Mouse (Mus musculus): ENCODE data around the gene Slc5a11. TPM values are rescaled to one million over a fixed set of nuclear protein-coding genes. Genes with fewer than 3 reads are reported as not detected.

The Slc5a11 gene
- polyA plus RNA-seq, 1 experiment: 107 TPM

- 74% methylated on average over 6 of the region's 6 CpGs for WGBS
- Histone ChIP-seq H3K27ac (ENCODE audit: insufficient read depth, low read depth, low read length) (no peak overlapping the region), H3K36me3 (ENCODE audit: control insufficient read depth, insufficient read depth, low read length) (peaks cover 11% of the 10 kb centered on the region), H3K4me3 (ENCODE audit: insufficient read depth, low read depth, low read length) (no peak overlapping the region), H3K4me1 (ENCODE audit: control insufficient read depth, insufficient read depth, low read length) (peaks cover 7% of the 10 kb centered on the region), H3K27me3 (replicated peaks; ENCODE audit: control insufficient read depth, insufficient read depth, low read length) (no peaks in the 10 kb centered on the region)
- DNase-seq: no peak
- TF ChIP-seq POLR2A (IDR thresholded peaks at IDR 0.05; ENCODE audit: low read depth, low read length) (no peak), CTCF (conservative IDR thresholded peaks at IDR 0.05; ENCODE audit: insufficient read depth, insufficient read length, low read depth, low read length) (no peak)
Observed at GRCm38 (mm10) chr7:123186463-123186862, 28.1 kb upstream of the Slc5a11 start.

- TF ChIP-seq POLR2A (IDR thresholded peaks at IDR 0.05; ENCODE audit: low read depth, low read length): no peak
- no peak for TF ChIP-seq CTCF (conservative IDR thresholded peaks at IDR 0.05; ENCODE audit: insufficient read depth, insufficient read length, low read depth, low read length)
- Histone ChIP-seq H3K36me3 (ENCODE audit: control insufficient read depth, insufficient read depth, low read length) (peaks cover 13% of the 10 kb centered on the region), H3K27me3 (replicated peaks; ENCODE audit: control insufficient read depth, insufficient read depth, low read length) (no peaks in the 10 kb centered on the region), H3K27ac (ENCODE audit: insufficient read depth, low read depth, low read length) (no peak overlapping the region), H3K4me3 (ENCODE audit: insufficient read depth, low read depth, low read length) (no peak overlapping the region), H3K4me1 (ENCODE audit: control insufficient read depth, insufficient read depth, low read length) (peaks cover 5% of the 10 kb centered on the region)
- WGBS: 66% methylated on average over 4 of the region's 4 CpGs
- DNase-seq: no peak
Observed at GRCm38 (mm10) chr7:123187246-123187645, 27.3 kb upstream of the Slc5a11 start.

- peaks cover 3% of the 10 kb centered on the region; the same call in 1 of the 2 replicates for H3K4me1 ChIP-seq (ENCODE audit: control insufficient read depth, insufficient read depth, low read length)
- WGBS: 80% methylated on average over 3 of the region's 3 CpGs
- H3K27ac ChIP-seq (ENCODE audit: insufficient read depth, low read depth, low read length): no peak overlapping the region
- H3K4me3 ChIP-seq (ENCODE audit: insufficient read depth, low read depth, low read length): no peak overlapping the region
- no peak for DNase-seq
- no peaks in the 10 kb centered on the region for H3K27me3 ChIP-seq (replicated peaks; ENCODE audit: control insufficient read depth, insufficient read depth, low read length)
- TF ChIP-seq POLR2A (IDR thresholded peaks at IDR 0.05; ENCODE audit: low read depth, low read length) (no peak), CTCF (conservative IDR thresholded peaks at IDR 0.05; ENCODE audit: insufficient read depth, insufficient read length, low read depth, low read length) (no peak)
- H3K36me3 ChIP-seq (ENCODE audit: control insufficient read depth, insufficient read depth, low read length): peaks cover 14% of the 10 kb centered on the region
Observed at GRCm38 (mm10) chr7:123188462-123188861, 26.1 kb upstream of the Slc5a11 start.

- TF ChIP-seq CTCF (conservative IDR thresholded peaks at IDR 0.05; ENCODE audit: insufficient read depth, insufficient read length, low read depth, low read length) (no peak), POLR2A (IDR thresholded peaks at IDR 0.05; ENCODE audit: low read depth, low read length) (no peak)
- no peak overlapping the region for H3K4me3 ChIP-seq (ENCODE audit: insufficient read depth, low read depth, low read length)
- WGBS: 91% methylated on average over 8 of the region's 8 CpGs
- no peak overlapping the region for H3K27ac ChIP-seq (ENCODE audit: insufficient read depth, low read depth, low read length)
- no peak for DNase-seq
- peaks cover 7% of the 10 kb centered on the region for H3K36me3 ChIP-seq (ENCODE audit: control insufficient read depth, insufficient read depth, low read length)
- H3K4me1 ChIP-seq (ENCODE audit: control insufficient read depth, insufficient read depth, low read length): no peaks in the 10 kb centered on the region
- H3K27me3 ChIP-seq (replicated peaks; ENCODE audit: control insufficient read depth, insufficient read depth, low read length): no peaks in the 10 kb centered on the region
Observed at GRCm38 (mm10) chr7:123189762-123190161, 24.8 kb upstream of the Slc5a11 start.

- 68% methylated on average over 5 of the region's 5 CpGs for whole genome bisulfite sequencing
- peaks cover 6% of the 10 kb centered on the region for H3K36me3 ChIP-seq (ENCODE audit: control insufficient read depth, insufficient read depth, low read length)
- no peaks in the 10 kb centered on the region for H3K27me3 ChIP-seq (replicated peaks; ENCODE audit: control insufficient read depth, insufficient read depth, low read length)
- no peak overlapping the region for H3K27ac ChIP-seq (ENCODE audit: insufficient read depth, low read depth, low read length)
- H3K4me3 ChIP-seq (ENCODE audit: insufficient read depth, low read depth, low read length): no peak overlapping the region
- no peaks in the 10 kb centered on the region for H3K4me1 ChIP-seq (ENCODE audit: control insufficient read depth, insufficient read depth, low read length)
- no peak for DNase-seq
- no peak for TF ChIP-seq POLR2A (IDR thresholded peaks at IDR 0.05; ENCODE audit: low read depth, low read length)
- no peak for TF ChIP-seq CTCF (conservative IDR thresholded peaks at IDR 0.05; ENCODE audit: insufficient read depth, insufficient read length, low read depth, low read length)
Observed at GRCm38 (mm10) chr7:123191731-123192130, 22.8 kb upstream of the Slc5a11 start.

- H3K36me3 ChIP-seq (ENCODE audit: control insufficient read depth, insufficient read depth, low read length): peaks cover 5% of the 10 kb centered on the region
- 85% methylated on average over 12 of the region's 12 CpGs for WGBS
- no peak overlapping the region for H3K27ac ChIP-seq (ENCODE audit: insufficient read depth, low read depth, low read length)
- DNase-seq: no peak
- H3K4me1 ChIP-seq (ENCODE audit: control insufficient read depth, insufficient read depth, low read length): 0 out of 2 replicates have a peak, but pooled peaks cover 2% of the 10 kb centered on the region
- H3K4me3 ChIP-seq (ENCODE audit: insufficient read depth, low read depth, low read length): no peak overlapping the region
- no peak for TF ChIP-seq CTCF (conservative IDR thresholded peaks at IDR 0.05; ENCODE audit: insufficient read depth, insufficient read length, low read depth, low read length)
- no peak for TF ChIP-seq POLR2A (IDR thresholded peaks at IDR 0.05; ENCODE audit: low read depth, low read length)
- no peaks in the 10 kb centered on the region for H3K27me3 ChIP-seq (replicated peaks; ENCODE audit: control insufficient read depth, insufficient read depth, low read length)
Observed at GRCm38 (mm10) chr7:123193201-123193600, 21.4 kb upstream of the Slc5a11 start.

GRCm38 (mm10) chr7:123194696-123195095 lies 19.9 kb upstream of the Slc5a11 start:
- WGBS: 75% methylated on average over 8 of the region's 8 CpGs
- H3K36me3 ChIP-seq (ENCODE audit: control insufficient read depth, insufficient read depth, low read length): peaks cover 4% of the 10 kb centered on the region

More at GRCm38 (mm10) chr7:123194696-123195095, 19.9 kb upstream of the Slc5a11 start:
- no peaks in the 10 kb centered on the region for H3K27me3 ChIP-seq (replicated peaks; ENCODE audit: control insufficient read depth, insufficient read depth, low read length)
- peak; percentile 21 for DNase-seq
- H3K27ac ChIP-seq (ENCODE audit: insufficient read depth, low read depth, low read length): no peak overlapping the region
- peaks cover 11% of the 10 kb centered on the region; the same call in 1 of the 2 replicates for H3K4me1 ChIP-seq (ENCODE audit: control insufficient read depth, insufficient read depth, low read length)
- no peak for TF ChIP-seq CTCF (conservative IDR thresholded peaks at IDR 0.05; ENCODE audit: insufficient read depth, insufficient read length, low read depth, low read length)
- no peak for TF ChIP-seq POLR2A (IDR thresholded peaks at IDR 0.05; ENCODE audit: low read depth, low read length)
- no peak overlapping the region for H3K4me3 ChIP-seq (ENCODE audit: insufficient read depth, low read depth, low read length)
